Mouse (Mus musculus): ENCODE results near the gene Sde2.
"Not testable (repeated sequence)": the region's sequence is repeated elsewhere in the genome, so short reads cannot be mapped to it uniquely, and the experiment has no call there.

Sde2 gene

GRCm38 (mm10) chr1:180835273-180836015, 15.5 kb upstream of the Sde2 start:
- no peak for DNase-seq (ENCODE audit: low spot score)

- DNase-seq (ENCODE audit: low spot score) = not testable (repeated sequence)
Observed at GRCm38 (mm10) chr1:180836467-180836866, 14.5 kb upstream of the Sde2 start.

DNA sequence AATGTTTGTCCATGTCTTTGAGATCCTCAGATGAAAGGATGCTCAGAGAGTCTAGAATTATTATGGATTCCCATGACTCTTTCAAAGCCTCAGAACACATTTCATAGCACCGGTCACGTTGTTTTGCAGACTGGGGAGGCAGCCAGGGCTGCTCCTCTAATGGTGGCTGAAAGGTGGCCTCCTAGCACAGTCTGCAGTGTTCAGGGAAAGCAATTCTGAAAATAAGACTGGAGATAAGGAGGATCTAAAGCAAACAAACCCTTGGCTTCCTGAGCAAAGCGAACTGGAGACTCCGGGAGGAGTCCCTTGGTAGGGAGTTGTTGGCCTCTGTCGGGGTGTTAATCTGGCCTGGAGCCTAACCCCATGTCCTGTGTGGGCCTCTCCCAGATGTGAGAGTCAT, 13.7 kb upstream of the Sde2 start:
- no peak for DNase-seq (ENCODE audit: low spot score)

DNA sequence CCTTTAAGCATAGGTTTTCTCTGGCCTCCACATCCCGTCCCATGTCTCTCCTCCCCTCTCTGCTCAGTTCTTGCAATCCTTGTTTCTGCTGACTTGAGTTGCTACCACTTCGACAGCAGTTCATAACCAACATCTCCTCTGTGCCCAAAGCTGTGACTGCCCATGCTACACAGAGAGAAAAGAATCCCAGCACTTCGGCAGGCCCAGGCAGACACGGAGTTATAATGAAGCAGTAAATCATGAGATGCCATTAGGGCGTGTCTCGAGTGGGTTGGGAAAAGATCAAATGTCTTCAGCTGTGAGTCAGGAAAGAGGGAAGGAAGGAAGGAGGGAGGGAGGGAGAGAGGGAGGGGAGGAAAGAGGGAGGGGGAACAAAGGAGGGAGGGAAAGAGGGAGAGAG, 12.9 kb upstream of the Sde2 start:
- DNase-seq (ENCODE audit: low spot score) = no peak

DNA sequence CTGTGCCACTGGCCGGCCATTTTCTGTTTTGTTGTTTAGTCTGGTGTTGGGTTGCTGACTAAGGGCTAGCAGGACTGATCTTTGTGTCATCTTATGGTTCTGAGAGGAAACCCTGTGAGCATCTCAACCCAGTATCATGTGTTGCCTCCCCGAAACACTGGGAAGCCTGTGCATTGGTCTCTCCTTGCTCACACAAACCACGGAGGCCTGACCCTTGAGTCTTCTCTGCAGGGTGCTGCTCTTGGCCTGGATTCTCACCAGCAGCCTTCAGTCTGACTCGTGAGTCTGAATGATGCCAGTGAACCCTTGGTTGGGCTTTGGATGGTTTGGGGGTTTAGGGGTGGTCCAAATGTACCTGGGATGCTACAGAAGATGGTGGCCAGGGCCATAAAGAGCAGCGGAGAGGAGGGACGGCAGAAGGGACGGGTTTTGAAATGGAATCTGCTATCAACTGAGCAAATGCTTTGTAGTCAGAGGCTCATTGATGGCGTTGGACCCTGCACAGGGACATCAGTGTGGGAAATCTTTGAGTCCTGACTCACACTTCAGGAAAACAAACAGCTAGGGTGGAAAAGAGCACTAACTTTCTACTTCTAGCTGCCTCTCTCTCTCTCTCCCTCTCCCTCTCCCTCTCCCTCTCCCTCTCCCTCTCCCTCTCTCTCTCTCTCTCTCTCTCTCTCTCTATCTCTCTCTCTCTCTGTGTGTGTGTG, 11.6 kb upstream of the Sde2 start:
- no peak for DNase-seq (ENCODE audit: low spot score)

- DNase-seq (ENCODE audit: low spot score) = no peak
Observed at GRCm38 (mm10) chr1:180841561-180842300, 9.2 kb upstream of the Sde2 start.

GRCm38 (mm10) chr1:180848114-180848510, 2.8 kb upstream of the Sde2 start:
- peak; percentile 57 for DNase-seq (ENCODE audit: low spot score)

GRCm38 (mm10) chr1:180848511-180849241, 2.3 kb upstream of the Sde2 start:
- DNase-seq (ENCODE audit: low spot score) = peak; percentile 58

GRCm38 (mm10) chr1:180849701-180850301, 1.1 kb upstream of the Sde2 start:
- DNase-seq (ENCODE audit: low spot score) = no peak

DNA sequence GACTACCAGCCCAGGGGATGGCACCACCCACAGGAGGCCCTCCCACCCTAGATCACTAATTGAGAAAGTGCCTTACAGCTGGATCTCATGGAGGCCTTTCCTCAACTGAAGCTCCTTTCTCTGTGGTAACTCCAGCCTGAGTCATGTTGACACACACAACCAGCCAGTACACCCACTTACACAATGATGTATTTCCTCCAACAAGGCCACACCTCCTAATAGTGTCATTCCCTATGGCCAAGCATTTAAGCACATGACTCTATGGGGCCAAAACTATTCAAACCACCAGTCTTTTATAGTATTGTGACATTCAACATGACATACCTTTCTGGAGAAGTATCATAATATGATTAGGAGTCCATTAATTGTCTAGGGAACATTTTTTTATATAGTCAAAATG, 7.8 kb downstream of the Sde2 start:
- DNase-seq (ENCODE audit: low spot score) = no peak

GRCm38 (mm10) chr1:180860030-180860429, 9.1 kb downstream of the Sde2 start:
- DNase-seq (ENCODE audit: low spot score) = no peak

DNA sequence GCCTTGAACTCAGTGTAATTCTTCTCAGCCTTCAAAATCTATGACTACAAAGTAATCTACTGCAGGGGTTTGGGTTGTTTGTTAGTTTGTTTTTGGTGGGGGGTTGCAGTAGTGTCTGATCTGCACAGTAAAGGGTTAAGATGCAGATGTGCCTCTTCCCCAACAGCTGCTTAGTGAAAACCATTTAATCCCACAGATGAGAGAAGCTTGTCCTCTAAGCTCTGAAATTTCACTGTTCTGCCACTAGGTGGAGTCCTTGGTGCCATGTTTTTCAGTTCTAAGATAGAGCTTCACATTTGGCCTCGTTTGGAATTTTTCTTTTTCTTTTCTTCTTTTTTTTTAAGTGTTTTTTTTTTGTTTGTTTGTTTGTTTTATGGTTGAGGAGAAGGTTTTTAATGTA, 12.7 kb downstream of the Sde2 start:
- DNase-seq (ENCODE audit: low spot score) = no peak

- DNase-seq (ENCODE audit: low spot score) = no peak
Observed at GRCm38 (mm10) chr1:180866001-180866400, 15.1 kb downstream of the Sde2 start.

DNA sequence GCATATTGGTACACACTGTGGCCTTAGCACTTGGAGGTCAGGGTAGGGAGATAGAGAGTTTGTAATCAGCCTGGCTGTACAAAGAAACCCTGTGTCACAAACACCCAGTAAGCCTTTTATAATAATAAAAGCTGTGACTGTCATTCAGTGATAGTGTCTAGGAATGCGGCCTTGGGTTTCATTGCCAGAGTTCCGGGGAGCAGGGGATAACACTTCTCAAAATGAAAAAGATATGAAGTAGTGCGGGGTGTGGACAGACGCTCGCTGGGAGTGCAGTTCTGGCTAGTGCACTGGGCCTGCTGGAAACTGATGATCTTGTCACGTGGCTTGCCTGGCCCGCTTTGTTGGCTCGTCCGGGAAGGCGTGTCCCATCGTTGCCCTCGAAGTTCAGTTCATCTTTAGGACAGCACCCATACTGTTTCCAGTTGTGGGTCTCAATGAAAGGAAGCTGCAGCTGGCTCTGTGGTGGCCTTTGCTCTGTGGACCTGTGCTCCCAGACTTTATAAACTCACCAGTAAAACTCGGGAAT, 19.3 kb downstream of the Sde2 start:
- DNase-seq (ENCODE audit: low spot score) = no peak

GRCm38 (mm10) chr1:180873861-180874484, 23.0 kb downstream of the Sde2 start:
- peak; percentile 66 for DNase-seq (ENCODE audit: low spot score)

- DNase-seq (ENCODE audit: low spot score) = no peak
Observed at GRCm38 (mm10) chr1:180874615-180875014, 23.7 kb downstream of the Sde2 start.

- no peak for DNase-seq (ENCODE audit: low spot score)
Observed at GRCm38 (mm10) chr1:180875126-180875525, 24.2 kb downstream of the Sde2 start.

- DNase-seq (ENCODE audit: low spot score) = no peak
Observed at GRCm38 (mm10) chr1:180877466-180877865, 26.5 kb downstream of the Sde2 start.

- DNase-seq (ENCODE audit: low spot score) = no peak
Observed at GRCm38 (mm10) chr1:180881768-180882167, 30.8 kb downstream of the Sde2 start.

DNA sequence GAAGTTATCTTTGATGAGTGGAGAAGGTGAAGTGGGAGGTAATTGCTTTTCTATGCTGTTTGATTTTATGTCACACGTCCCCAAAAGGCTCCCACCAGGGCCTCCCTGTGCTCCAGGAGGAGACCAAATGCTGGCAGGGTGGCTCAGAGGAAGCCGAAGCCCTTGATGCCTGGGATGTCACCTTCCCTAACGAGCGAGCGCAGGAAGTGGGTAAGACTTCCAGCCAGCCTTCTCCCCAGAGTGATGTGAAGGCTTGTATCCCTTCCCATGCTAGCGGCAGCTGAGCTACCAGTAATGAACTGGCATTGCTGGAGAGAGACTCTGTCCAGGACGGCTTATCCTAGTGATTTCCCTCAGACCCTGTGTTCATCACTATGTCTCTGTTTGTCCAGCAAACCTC, 32.8 kb downstream of the Sde2 start:
- DNase-seq (ENCODE audit: low spot score) = no peak

- no peak for DNase-seq (ENCODE audit: low spot score)
Observed at GRCm38 (mm10) chr1:180884484-180884883, 33.6 kb downstream of the Sde2 start.

All from spleen, adult 12 weeks (tissue).